Mouse (Mus musculus) forebrain, embryonic 14.5 days (tissue): ENCODE measurements around the gene Chst3. TPM values are rescaled to one million over a fixed set of nuclear protein-coding genes. Genes with fewer than 3 reads are reported as not detected.
A peak's percentile ranks its signal among the peaks of the same experiment; 100 is the strongest.
"Not testable (repeated sequence)": the region's sequence is repeated elsewhere in the genome, so short reads cannot be mapped to it uniquely, and the experiment has no call there.

Experiments
- ATAC-seq: fragments of 200-750 bp; cut with Nextera tagmentation; 2 replicates; pipeline ENCODE4 v1.8.0; 2017; ENCODE audit warnings: mild to moderate bottlenecking, moderate library complexity
- DNase-seq: peaks from one replicate; pipeline ENCODE4 v3.0.0-alpha.2; 2015; ENCODE audit warnings: low spot score
- H3K27ac ChIP-seq: fragments of 300-500 bp; sonication (generic); 2 replicates; pipeline ENCODE4 v1.5.1; 2014; ENCODE audit warnings: low read depth, mild to moderate bottlenecking, control low read depth, low read length, moderate library complexity
- H3K27me3 ChIP-seq: fragments of 300-500 bp; sonication (generic); replicated peaks from 2 replicates; pipeline ENCODE4 v1.6.1; 2014; ENCODE audit warnings: low read length, control low read depth, mixed read lengths; ENCODE audit not compliant: control insufficient read depth, insufficient read depth
- H3K36me3 ChIP-seq: fragments of 300-500 bp; sonication (generic); 2 replicates; pipeline ENCODE4 v1.6.1; 2014; ENCODE audit warnings: low read length, control low read depth; ENCODE audit not compliant: control insufficient read depth, insufficient read depth
- H3K4me1 ChIP-seq: fragments of 300-500 bp; sonication (generic); 2 replicates; pipeline ENCODE4 v1.6.1; 2014; ENCODE audit warnings: antibody characterized with exemption, low read length, control low read depth; ENCODE audit not compliant: control insufficient read depth, insufficient read depth
- H3K4me2 ChIP-seq: fragments of 300-500 bp; sonication (generic); 2 replicates; pipeline ENCODE4 v1.6.1; 2014; ENCODE audit warnings: mild to moderate bottlenecking, control low read depth, low read length
- H3K4me3 ChIP-seq: fragments of 300-500 bp; sonication (generic); 2 replicates; pipeline ENCODE4 v1.5.1; 2014; ENCODE audit warnings: low read depth, low read length, control low read depth
- H3K9ac ChIP-seq: fragments of 300-500 bp; sonication (generic); 2 replicates; pipeline ENCODE4 v1.6.1; 2014; ENCODE audit warnings: mild to moderate bottlenecking, low read length, control low read depth, moderate library complexity
- H3K9me3 ChIP-seq: fragments of 300-500 bp; sonication (generic); replicated peaks from 2 replicates; pipeline ENCODE4 v1.6.1; 2016; ENCODE audit warnings: low read length, control low read depth, mixed read lengths; ENCODE audit not compliant: control insufficient read depth
- WGBS: fragments of 180-500 bp; shearing (Covaris S2); extraction: QIAGEN DNeasy Blood & Tissue Kit; methylation state at CpG from one replicate; pipeline ENCODE4 v1.1.7; 2014; 5-methylcytosine and 5-hydroxymethylcytosine counted together
- polyA plus RNA-seq: library from polyadenylated mRNA; unstranded; fragments of >200 nt; fragmentation: Nextera tagmentation; extraction: Ambion mirVana; gene quantifications from 2 replicates; pipeline ENCODE4 v1.2.1, GENCODE M21; 2014

Gene Chst3
- polyA plus RNA-seq, 1 experiment from 2014 or later: 0.70 TPM

DNA sequence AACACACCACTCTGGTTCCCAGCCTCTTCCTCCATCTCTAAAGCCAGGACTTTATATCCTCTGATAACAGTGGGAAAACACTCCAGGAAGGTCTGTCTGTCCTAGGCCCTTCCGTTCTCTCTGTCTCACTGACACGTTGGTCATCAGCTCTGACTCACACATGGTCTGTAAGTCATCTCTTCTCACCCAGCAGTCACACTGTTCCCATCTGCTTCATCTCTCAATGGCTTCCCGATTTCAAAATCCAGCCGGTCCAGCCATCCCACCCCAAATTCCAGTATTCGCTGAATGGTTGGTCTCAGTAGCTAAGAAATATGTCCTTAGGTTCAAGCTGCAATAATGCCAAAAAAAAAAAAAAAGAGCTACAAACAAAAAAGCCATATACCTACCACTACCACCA, 24.9 kb upstream of the Chst3 start:
- DNase-seq (no peak), ATAC-seq (no peak)
- Histone ChIP-seq H3K4me2 (no peak overlapping the region), H3K27me3 (no peaks in the 10 kb centered on the region), H3K4me3 (no peak overlapping the region), H3K9ac (no peak overlapping the region), H3K36me3 (no peaks in the 10 kb centered on the region), H3K9me3 (no peaks in the 10 kb centered on the region), H3K27ac (no peak overlapping the region), H3K4me1 (no peaks in the 10 kb centered on the region)
- WGBS: 92% methylated on average over 5 of the region's 5 CpGs

DNA sequence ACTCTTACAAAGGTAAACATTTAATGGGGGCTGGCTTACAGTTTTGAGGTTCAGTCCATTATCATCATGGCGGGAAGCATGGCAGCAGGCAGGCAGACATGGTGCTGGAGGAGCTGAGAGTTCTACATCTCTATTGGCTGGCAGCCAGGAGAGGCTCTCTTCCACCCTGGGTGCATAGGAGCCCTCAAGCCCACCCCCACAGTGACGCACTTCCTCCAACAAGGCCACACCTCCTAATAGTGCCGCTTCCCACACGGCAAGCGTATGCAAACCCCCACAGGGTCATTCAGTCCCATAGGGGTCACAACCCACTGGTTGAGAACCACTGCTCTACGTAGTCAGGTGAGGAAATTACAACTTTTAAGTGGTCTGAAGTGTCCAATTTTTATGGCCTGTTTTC, 21.4 kb upstream of the Chst3 start:
- H3K4me2 ChIP-seq: no peak overlapping the region
- no peak overlapping the region for H3K27ac ChIP-seq
- H3K9ac ChIP-seq: no peak overlapping the region
- H3K4me1 ChIP-seq: no peaks in the 10 kb centered on the region
- no peaks in the 10 kb centered on the region for H3K27me3 ChIP-seq
- H3K9me3 ChIP-seq: no peaks in the 10 kb centered on the region
- no peak for DNase-seq
- ATAC-seq: no peak
- H3K4me3 ChIP-seq: no peak overlapping the region
- no peaks in the 10 kb centered on the region for H3K36me3 ChIP-seq
- WGBS: 89% methylated on average over 6 of the region's 6 CpGs

- no peaks in the 10 kb centered on the region for H3K9me3 ChIP-seq
- no peaks in the 10 kb centered on the region for H3K36me3 ChIP-seq
- WGBS: 61% methylated on average over 10 of the region's 10 CpGs
- H3K27me3 ChIP-seq: no peaks in the 10 kb centered on the region
- H3K9ac ChIP-seq: no peak overlapping the region
- H3K4me1 ChIP-seq: no peaks in the 10 kb centered on the region
- no peak overlapping the region for H3K4me2 ChIP-seq
- no peak for ATAC-seq
- H3K27ac ChIP-seq: no peak overlapping the region
- H3K4me3 ChIP-seq: no peak overlapping the region
- peak; percentile 67 for DNase-seq
Observed at GRCm38 (mm10) chr10:60237475-60238154, 18.6 kb upstream of the Chst3 start.

DNA sequence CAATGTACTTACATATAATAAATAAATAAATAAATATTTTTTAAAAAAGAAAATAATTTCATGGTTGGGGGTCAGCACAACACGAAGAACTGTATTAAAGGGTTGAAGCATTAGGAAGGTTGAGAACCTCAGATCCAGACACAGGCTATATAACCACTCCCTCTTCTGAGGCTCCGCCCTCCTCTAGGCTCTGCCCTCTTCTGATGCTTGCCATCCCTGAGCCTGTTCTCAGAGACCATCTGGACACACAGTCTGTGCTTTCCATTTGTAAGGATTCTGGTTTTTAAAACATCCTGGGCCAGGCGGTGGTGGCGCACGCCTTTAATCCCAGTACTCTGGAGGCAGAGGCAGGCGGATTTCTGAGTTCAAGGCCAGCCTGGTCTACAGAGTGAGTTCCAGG, 16.8 kb upstream of the Chst3 start:
- not testable (repeated sequence) for H3K9ac ChIP-seq, H3K9me3 ChIP-seq, H3K4me3 ChIP-seq, H3K27ac ChIP-seq, ATAC-seq, H3K4me2 ChIP-seq, H3K36me3 ChIP-seq, H3K4me1 ChIP-seq, H3K27me3 ChIP-seq, DNase-seq
- WGBS: 93% methylated on average over 6 of the region's 6 CpGs

- Histone ChIP-seq H3K4me3 (no peak overlapping the region), H3K4me1 (no peaks in the 10 kb centered on the region), H3K27me3 (no peaks in the 10 kb centered on the region), H3K36me3 (no peaks in the 10 kb centered on the region), H3K9me3 (no peaks in the 10 kb centered on the region), H3K9ac (no peak overlapping the region), H3K27ac (no peak overlapping the region), H3K4me2 (no peak overlapping the region)
- 85% methylated on average over 9 of the region's 9 CpGs for WGBS
- ATAC-seq (no peak), DNase-seq (no peak)
Observed at GRCm38 (mm10) chr10:60234006-60234405, 14.9 kb upstream of the Chst3 start.

- 75% methylated on average over 6 of the region's 6 CpGs for WGBS
- no peak overlapping the region for H3K9ac ChIP-seq
- no peak overlapping the region for H3K4me3 ChIP-seq
- ATAC-seq (no peak), DNase-seq (no peak)
- no peak overlapping the region for H3K27ac ChIP-seq
- H3K4me2 ChIP-seq: no peak overlapping the region
- no peaks in the 10 kb centered on the region for H3K27me3 ChIP-seq
- no peaks in the 10 kb centered on the region for H3K4me1 ChIP-seq
- no peaks in the 10 kb centered on the region for H3K9me3 ChIP-seq
- no peaks in the 10 kb centered on the region for H3K36me3 ChIP-seq
Observed at GRCm38 (mm10) chr10:60230321-60231088, 11.4 kb upstream of the Chst3 start.

- ATAC-seq: no peak
- WGBS: 90% methylated on average over 6 of the region's 6 CpGs
- DNase-seq: no peak
- Histone ChIP-seq H3K36me3 (no peaks in the 10 kb centered on the region), H3K27me3 (no peaks in the 10 kb centered on the region), H3K4me3 (no peak overlapping the region), H3K4me1 (no peaks in the 10 kb centered on the region), H3K9me3 (no peaks in the 10 kb centered on the region), H3K4me2 (no peak overlapping the region), H3K27ac (no peak overlapping the region), H3K9ac (no peak overlapping the region)
Observed at GRCm38 (mm10) chr10:60229113-60229512, 10.1 kb upstream of the Chst3 start.

DNA sequence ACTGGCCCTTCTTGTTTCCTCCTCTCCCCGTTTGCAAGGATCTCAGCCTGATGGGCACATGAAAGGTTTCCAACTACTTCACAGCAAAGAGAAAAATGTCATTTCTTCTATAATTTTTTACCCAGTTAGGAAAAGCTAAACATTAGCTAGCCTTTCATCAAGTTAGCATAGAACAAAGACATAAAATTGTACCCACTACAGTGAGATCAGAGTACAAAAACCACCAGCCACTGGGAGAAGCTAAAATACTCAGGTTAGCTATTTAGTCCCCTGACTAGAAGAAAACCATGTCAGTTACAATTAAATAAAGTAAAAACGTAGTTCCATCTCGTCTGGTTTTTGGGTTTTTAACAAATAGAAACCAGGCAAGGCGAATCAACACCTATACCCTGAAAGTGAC, 8.6 kb upstream of the Chst3 start:
- Histone ChIP-seq H3K9me3 (no peaks in the 10 kb centered on the region), H3K27me3 (no peaks in the 10 kb centered on the region), H3K36me3 (no peaks in the 10 kb centered on the region), H3K9ac (no peak overlapping the region), H3K4me3 (no peak overlapping the region), H3K4me2 (no peak overlapping the region), H3K27ac (no peak overlapping the region), H3K4me1 (no peaks in the 10 kb centered on the region)
- ATAC-seq (no peak), DNase-seq (no peak)
- WGBS: 80% methylated on average over 4 of the region's 4 CpGs

DNA sequence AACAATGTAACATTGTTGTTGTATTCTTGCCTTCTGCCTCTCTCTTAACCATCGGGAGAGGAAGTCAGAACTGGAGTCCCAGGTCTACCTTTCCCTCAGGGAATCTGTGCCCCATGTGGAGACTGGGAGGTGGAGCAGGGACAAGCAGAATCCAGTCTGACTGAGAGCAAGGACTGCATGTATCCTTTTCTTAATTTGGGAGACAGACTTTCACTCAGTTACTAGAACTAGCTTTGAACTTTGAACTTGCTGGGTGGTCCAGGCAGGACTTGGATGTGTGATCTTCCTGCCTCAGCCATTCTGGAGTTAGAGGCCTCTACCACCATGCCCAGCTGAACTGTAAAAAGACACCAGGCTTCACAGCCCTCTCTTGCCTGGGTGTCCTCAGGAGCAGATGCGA, 5.5 kb upstream of the Chst3 start:
- no peak for ATAC-seq
- H3K4me3 ChIP-seq: no peak overlapping the region
- H3K9me3 ChIP-seq: no peaks in the 10 kb centered on the region
- 0 out of 2 replicates have a peak, but pooled peaks cover under 1% of the 10 kb centered on the region for H3K4me1 ChIP-seq
- no peak overlapping the region for H3K9ac ChIP-seq
- DNase-seq: no peak
- no peak overlapping the region for H3K27ac ChIP-seq
- H3K27me3 ChIP-seq: no peaks in the 10 kb centered on the region
- no peaks in the 10 kb centered on the region for H3K36me3 ChIP-seq
- H3K4me2 ChIP-seq: no peak overlapping the region
- 73% methylated on average over 2 of the region's 2 CpGs for WGBS
